In the genomic region with DNA sequence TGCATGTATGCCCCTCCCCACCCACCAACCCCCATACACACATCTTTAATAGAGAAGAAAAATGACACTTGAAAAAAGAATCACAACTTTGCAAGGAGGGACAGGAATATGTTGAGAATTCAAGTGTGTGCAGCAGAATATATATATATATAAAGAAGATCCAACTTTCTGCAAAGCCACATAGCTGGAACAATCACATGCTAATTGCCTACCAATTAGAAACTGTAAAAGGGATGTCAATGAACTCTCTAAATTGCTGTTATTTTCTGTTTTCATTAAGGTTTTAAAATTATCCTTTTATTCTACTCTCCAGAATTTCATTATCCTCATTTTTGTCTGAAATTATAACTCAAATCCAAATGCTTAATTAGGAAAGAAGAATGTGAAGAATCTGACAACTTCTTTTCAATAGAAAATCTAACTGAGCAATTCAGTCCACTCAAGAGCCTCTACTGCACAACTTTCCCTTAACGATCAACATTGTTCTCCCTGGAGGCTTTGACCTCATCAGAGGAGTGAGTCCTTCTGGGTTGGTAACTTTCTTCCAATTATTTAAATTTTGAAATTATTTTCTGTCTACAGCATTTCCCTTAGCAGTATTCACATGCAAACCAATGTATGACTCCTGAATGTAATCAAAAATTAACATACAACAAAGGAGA, we compare ENCODE assay signal across 20 mouse cellular contexts.
"Had no signal": no experiment of that assay in that cellular context is flagged by ENCODE, and none has a peak within 500 bp of the region (broad histone marks: within the 10 kb centered on the region; RNA-seq: fewer than 3 reads in every experiment).

No protein-coding gene starts in this region.

- H3K4me2 ChIP-seq: limb, embryonic 13.5 days; liver, embryonic 12.5 days; liver, embryonic 15.5 days; lung, embryonic 15.5 days had no signal

- H3K36me3 ChIP-seq: limb, embryonic 10.5 days; limb, embryonic 13.5 days; liver, embryonic 12.5 days; liver, embryonic 15.5 days; lung, embryonic 15.5 days; midbrain, embryonic 10.5 days had no signal

- H3K27me3 ChIP-seq: limb, embryonic 13.5 days; liver, embryonic 12.5 days; liver, embryonic 15.5 days; lung, embryonic 15.5 days; megakaryocyte, embryonic 14.5 days had no signal

- H3K4me3 ChIP-seq: layer of hippocampus, adult 2 months; limb, embryonic 10.5 days; limb, embryonic 13.5 days; liver, embryonic 12.5 days; liver, embryonic 15.5 days; lung, embryonic 15.5 days; megakaryocyte, embryonic 14.5 days; midbrain, embryonic 10.5 days had no signal

- H3K4me1 ChIP-seq: limb, embryonic 10.5 days; limb, embryonic 13.5 days; liver, embryonic 12.5 days; liver, embryonic 15.5 days; lung, embryonic 15.5 days; megakaryocyte, embryonic 14.5 days; midbrain, embryonic 10.5 days had no signal

- H3K9ac ChIP-seq: limb, embryonic 13.5 days; liver, embryonic 12.5 days; liver, embryonic 15.5 days; lung, embryonic 15.5 days had no signal

- H3K9me3 ChIP-seq: limb, embryonic 10.5 days; limb, embryonic 13.5 days; liver, embryonic 12.5 days; liver, embryonic 15.5 days; lung, embryonic 15.5 days; megakaryocyte, embryonic 14.5 days; midbrain, embryonic 10.5 days had no signal

- H3K27ac ChIP-seq: kidney, postnatal 0 days; layer of hippocampus, adult 2 months; limb, embryonic 10.5 days; limb, embryonic 13.5 days; liver, embryonic 12.5 days; liver, embryonic 15.5 days; lung, embryonic 15.5 days; midbrain, embryonic 10.5 days had no signal

- DNase-seq: kidney, postnatal 25 days; layer of hippocampus, adult 9-11 months; liver; lung, adult 18-20 months; lung, postnatal 10 days; lung, postnatal 36 days; midbrain, embryonic 14.5 days; right cerebral cortex, postnatal 25 days; spleen, adult 18-20 months; thymus, adult 18-20 months; thymus, postnatal 36 days had no signal

- ATAC-seq: liver, embryonic 12.5 days had no signal
